In genomic region chr17:50070822-50071601, GRCm38 (mm10) we compare ENCODE assay signal across 1 mouse cellular context.
TF ChIP-seq lines count a peak whose summit lies in the region.

No protein-coding gene starts in this region.

TF ChIP-seq in MEL, 35 proteins besides CTCF, POLR2A, EP300 and RAD21 (continued from another document):
- TF ChIP-seq NRF1 (IDR thresholded peaks at IDR 0.05; ENCODE audit: insufficient read depth, low read depth, low read length, poor library complexity, severe bottlenecking) (no peak), POLR2AphosphoS5 (IDR thresholded peaks at IDR 0.05; ENCODE audit: borderline replicate concordance, low read depth, low read length) (no peak)
TF ChIP-seq in MEL: peak in this region for 18.
